Comparison of ENCODE assay signal across 8 mouse cellular contexts in the genomic region with DNA sequence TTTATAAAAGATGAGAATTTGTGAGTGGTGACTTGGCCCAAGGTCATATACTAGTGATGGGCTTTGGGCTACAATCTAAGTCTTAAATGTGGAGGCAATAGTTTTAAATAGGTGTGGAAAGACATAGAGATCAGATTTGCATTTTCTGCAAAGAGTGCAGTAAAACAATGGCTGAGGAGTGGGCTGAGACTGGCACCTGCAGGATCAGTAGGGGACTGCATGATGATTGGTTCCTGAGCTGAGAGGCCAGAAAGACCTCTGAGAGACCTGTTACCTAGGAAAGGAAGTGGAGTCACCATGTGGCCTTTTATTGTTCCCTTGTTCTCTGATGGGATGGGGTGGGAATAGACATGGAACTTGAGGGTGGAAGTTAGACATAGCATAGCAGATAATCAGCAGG. TPM values are rescaled to one million over a fixed set of nuclear protein-coding genes. Genes with fewer than 3 reads are reported as not detected.
DNase-seq lines count a peak whose midpoint lies in the region; ATAC-seq and TF ChIP-seq lines count a peak whose summit lies in the region.

No protein-coding gene starts in this region.

- H3K4me2 ChIP-seq in intestine, embryonic 14.5 days (ENCODE audit: low read length): no peak overlapping the region
- H3K4me2 ChIP-seq in intestine, embryonic 16.5 days (ENCODE audit: low read depth, low read length): no peak overlapping the region
- no peak overlapping the region for H3K4me2 ChIP-seq in stomach, postnatal 0 days (replicated peaks; ENCODE audit: low read depth)

- ATAC-seq in intestine, embryonic 14.5 days (replicated peaks; ENCODE audit: low FRiP score, low TSS enrichment, low read depth): no peak
- ATAC-seq in intestine, embryonic 16.5 days: no peak
- no peak for ATAC-seq in stomach, postnatal 0 days (ENCODE audit: low FRiP score, low TSS enrichment)

- peak; percentile 47; the same call in 1 of the 2 replicates for TF ChIP-seq CTCF in spleen, adult 2 months (IDR thresholded peaks at IDR 0.05; ENCODE audit: extremely low read depth, insufficient read depth, insufficient read length, insufficient replicate concordance)
- TF ChIP-seq CTCF in stomach, postnatal 0 days (IDR thresholded peaks at IDR 0.05; ENCODE audit: low read depth): peak; percentile 68

- no peaks in the 10 kb centered on the region for H3K9me3 ChIP-seq in intestine, embryonic 14.5 days (ENCODE audit: control insufficient read depth, low read length)
- peaks cover 3% of the 10 kb centered on the region; the same call in 1 of the 2 replicates for H3K9me3 ChIP-seq in intestine, embryonic 16.5 days (ENCODE audit: control insufficient read depth, low read length)
- no peaks in the 10 kb centered on the region for H3K9me3 ChIP-seq in stomach, postnatal 0 days (ENCODE audit: control insufficient read depth, low read length)

- no peak for TF ChIP-seq POLR2A in spleen, adult 2 months (IDR thresholded peaks at IDR 0.05; ENCODE audit: low read depth, low read length)

- DNase-seq in intestine, embryonic 14.5 days (ENCODE audit: low spot score): peak; percentile 51
- peak in 1 of 2 experiments; percentile 41 for DNase-seq in spleen, adult 2 months (ENCODE audit: low read depth in 1 of 2, low spot score in 2 of 2)
- DNase-seq in spleen, adult 12 weeks (ENCODE audit: low spot score): no peak
- DNase-seq in embryo, embryonic 10.5 days (ENCODE audit: low spot score): peak; percentile 44
- DNase-seq in stomach, postnatal 0 days (ENCODE audit: low spot score): peak; percentile 13
- no peak for DNase-seq in adrenal gland, postnatal 36 days
- no peak for DNase-seq in gastrocnemius, adult 8-10 months (ENCODE audit: low spot score in 2 of 2)

- H3K36me3 ChIP-seq in intestine, embryonic 14.5 days (ENCODE audit: control insufficient read depth, insufficient read depth, low read length): no peaks in the 10 kb centered on the region
- H3K36me3 ChIP-seq in intestine, embryonic 16.5 days (ENCODE audit: control insufficient read depth, insufficient read depth, low read length): no peaks in the 10 kb centered on the region
- no peaks in the 10 kb centered on the region; the same call in 1 of the 2 replicates for H3K36me3 ChIP-seq in spleen, adult 2 months (ENCODE audit: control insufficient read depth, insufficient read depth, low read length)
- no peaks in the 10 kb centered on the region for H3K36me3 ChIP-seq in stomach, postnatal 0 days (ENCODE audit: control insufficient read depth, insufficient read depth, low read length)

- H3K27me3 ChIP-seq in intestine, embryonic 14.5 days (replicated peaks; ENCODE audit: control insufficient read depth, insufficient read depth, low read length): no peaks in the 10 kb centered on the region
- H3K27me3 ChIP-seq in intestine, embryonic 16.5 days (replicated peaks; ENCODE audit: control insufficient read depth, insufficient read depth, low read length): peaks cover 4% of the 10 kb centered on the region; the same call in 1 of the 2 replicates
- H3K27me3 ChIP-seq in spleen, adult 2 months (ENCODE audit: control insufficient read depth, insufficient read depth, low read length): no peaks in the 10 kb centered on the region
- no peaks in the 10 kb centered on the region for H3K27me3 ChIP-seq in stomach, postnatal 0 days (ENCODE audit: control insufficient read depth, insufficient read depth, low read length)

- no peak overlapping the region for H3K9ac ChIP-seq in intestine, embryonic 14.5 days (ENCODE audit: low read length)
- no peak overlapping the region for H3K9ac ChIP-seq in intestine, embryonic 16.5 days (ENCODE audit: low read depth, low read length)
- H3K9ac ChIP-seq in stomach, postnatal 0 days (ENCODE audit: low read length): no peak overlapping the region

- 0 out of 2 replicates have a peak, but pooled peaks cover 1% of the 10 kb centered on the region for H3K4me1 ChIP-seq in intestine, embryonic 14.5 days (replicated peaks; ENCODE audit: control insufficient read depth, insufficient read depth, low read length)
- no peaks in the 10 kb centered on the region for H3K4me1 ChIP-seq in intestine, embryonic 16.5 days (ENCODE audit: control insufficient read depth, insufficient read depth, low read length)
- H3K4me1 ChIP-seq in spleen, adult 2 months (ENCODE audit: control insufficient read depth, insufficient read depth, insufficient read length): no peaks in the 10 kb centered on the region
- no peaks in the 10 kb centered on the region for H3K4me1 ChIP-seq in stomach, postnatal 0 days (replicated peaks; ENCODE audit: control insufficient read depth, insufficient read depth)

- H3K27ac ChIP-seq in intestine, embryonic 14.5 days (ENCODE audit: low read depth): no peak overlapping the region
- no peak overlapping the region for H3K27ac ChIP-seq in intestine, embryonic 16.5 days (ENCODE audit: low read length)
- no peak overlapping the region for H3K27ac ChIP-seq in spleen, adult 2 months (ENCODE audit: insufficient read depth, low read length)
- H3K27ac ChIP-seq in stomach, postnatal 0 days (replicated peaks): no peak overlapping the region

- no peak overlapping the region for H3K4me3 ChIP-seq in intestine, embryonic 14.5 days (ENCODE audit: low read depth, low read length)
- no peak overlapping the region for H3K4me3 ChIP-seq in intestine, embryonic 16.5 days (ENCODE audit: low read length)
- no peak overlapping the region for H3K4me3 ChIP-seq in spleen, adult 2 months (ENCODE audit: extremely low read depth, insufficient read depth, insufficient read length)
- H3K4me3 ChIP-seq in stomach, postnatal 0 days (ENCODE audit: low read depth, low read length): no peak overlapping the region

- no peak for TF ChIP-seq EP300 in stomach, postnatal 0 days (optimal IDR thresholded peaks at IDR 0.05)

RNA-seq across cellular contexts. Expression of a gene that starts 4.0 kb away (rescaled TPM):
- polyA plus RNA-seq in intestine, embryonic 14.5 days (2014; fragmentation: Nextera tagmentation; extraction: Ambion mirVana): 27.4 and 27.6 TPM in 2 replicates
- 18.0 and 18.5 TPM in 2 replicates for polyA plus RNA-seq in intestine, embryonic 16.5 days (2015; fragmentation: Nextera tagmentation; extraction: Ambion mirVana)
- 1.7 and 3.1 TPM in 2 replicates for polyA plus RNA-seq in spleen, adult 2 months (2012; rRNA removed)
- polyA plus RNA-seq in stomach, postnatal 0 days (2015; fragmentation: Nextera tagmentation; extraction: Ambion mirVana): 9.4 and 9.7 TPM in 2 replicates
- 10 to 100 TPM; 16.2 to 21.5 TPM for total RNA-seq in adrenal gland, postnatal 36 days (2021)
- total RNA-seq in gastrocnemius, adult 8-10 months (2022): 10 to 100 TPM; 20.4 to 36.9 (median 26.4) TPM

RNA-seq across cellular contexts. Expression of a gene that starts 45.7 kb away (rescaled TPM):
- polyA plus RNA-seq in intestine, embryonic 14.5 days (2014; fragmentation: Nextera tagmentation; extraction: Ambion mirVana): 46.2 and 49.3 TPM in 2 replicates
- 41.6 and 48.2 TPM in 2 replicates for polyA plus RNA-seq in intestine, embryonic 16.5 days (2015; fragmentation: Nextera tagmentation; extraction: Ambion mirVana)
- 9.0 and 11.8 TPM in 2 replicates for polyA plus RNA-seq in spleen, adult 2 months (2012; rRNA removed)
- polyA plus RNA-seq in stomach, postnatal 0 days (2015; fragmentation: Nextera tagmentation; extraction: Ambion mirVana): 34.8 and 40.3 TPM in 2 replicates
- total RNA-seq in adrenal gland, postnatal 36 days (2021): 10 to 100 TPM; 23.7 to 30.2 TPM
- 10 to 100 TPM; 12.6 to 21.5 (median 13.6) TPM for total RNA-seq in gastrocnemius, adult 8-10 months (2022)

Comparison
In these comparisons a context has a peak if more than half of its experiments do, and no peak if none do; other contexts are left out.
1. DNase-seq: peak in intestine, embryonic 14.5 days (single experiment), embryo, embryonic 10.5 days (single experiment) and stomach, postnatal 0 days (single experiment); none in spleen, adult 12 weeks (single experiment), adrenal gland, postnatal 36 days (0 of 2) and gastrocnemius, adult 8-10 months (0 of 2).